In genomic region chr5:150195514-150196210, GRCm38 (mm10) we compare ENCODE assay signal across 7 mouse cellular contexts.
DNase-seq lines count a peak whose midpoint lies in the region; ATAC-seq and TF ChIP-seq lines count a peak whose summit lies in the region.

No protein-coding gene starts in this region.

- 2% methylated on average over 22 of the region's 22 CpGs for WGBS in bone marrow, adult 2 months
- WGBS in embryonic facial prominence, embryonic 13.5 days, result 3% methylated on average over 22 of the region's 22 CpGs
- 5% methylated on average over 22 of the region's 22 CpGs for WGBS in limb, embryonic 10.5 days
- 7% methylated on average over 22 of the region's 22 CpGs for WGBS in midbrain, embryonic 11.5 days
- WGBS in small intestine, adult 2 months, result 3% methylated on average over 22 of the region's 22 CpGs

- DNase-seq in heart, adult 18-20 months, result peak; percentile 90 to 93
- peak; percentile 59 for DNase-seq in kidney, adult 11 months
- peak; percentile 76 for DNase-seq in limb, embryonic 10.5 days (ENCODE audit: low spot score)
- peak; percentile 91 for DNase-seq in midbrain, embryonic 11.5 days (ENCODE audit: low spot score, missing footprints)

- H3K27me3 ChIP-seq in embryonic facial prominence, embryonic 13.5 days, result peaks cover 5% of the 10 kb centered on the region; the same call in 1 of the 2 replicates
- peaks cover 10% of the 10 kb centered on the region; the same call in 1 of the 2 replicates for H3K27me3 ChIP-seq in limb, embryonic 10.5 days (ENCODE audit: low read depth, poor library complexity, severe bottlenecking)
- no peaks in the 10 kb centered on the region for H3K27me3 ChIP-seq in midbrain, embryonic 11.5 days (ENCODE audit: control insufficient read depth, insufficient read depth, low read length)
- no peaks in the 10 kb centered on the region for H3K27me3 ChIP-seq in small intestine, adult 2 months (ENCODE audit: control insufficient read depth, insufficient read depth, low read length)

- peak overlapping the region; percentile 49; the same call in 1 of the 2 replicates for H3K9ac ChIP-seq in embryonic facial prominence, embryonic 13.5 days
- peak overlapping the region; percentile 49; the same call in 1 of the 2 replicates for H3K9ac ChIP-seq in midbrain, embryonic 11.5 days (ENCODE audit: low read length)

- TF ChIP-seq CTCF in bone marrow, adult 2 months (IDR thresholded peaks at IDR 0.05; ENCODE audit: control insufficient read depth, insufficient read depth, low read length), result no peak
- TF ChIP-seq CTCF in small intestine, adult 2 months (IDR thresholded peaks at IDR 0.05; ENCODE audit: extremely low read depth, insufficient read length, insufficient replicate concordance, low read depth, low read length), result no peak

- H3K4me3 ChIP-seq in bone marrow, adult 2 months (replicated peaks; ENCODE audit: control insufficient read depth, low read depth, low read length), result peak overlapping the region; percentile 66
- H3K4me3 ChIP-seq in embryonic facial prominence, embryonic 13.5 days, result peak overlapping the region; percentile 42
- peak overlapping the region; percentile 52 for H3K4me3 ChIP-seq in limb, embryonic 10.5 days
- peak overlapping the region; percentile 28 for H3K4me3 ChIP-seq in midbrain, embryonic 11.5 days (ENCODE audit: low read depth, low read length)
- H3K4me3 ChIP-seq in small intestine, adult 2 months (ENCODE audit: low read depth, low read length), result peak overlapping the region; percentile 60

- no peaks in the 10 kb centered on the region; the same call in 1 of the 2 replicates for H3K9me3 ChIP-seq in embryonic facial prominence, embryonic 13.5 days
- H3K9me3 ChIP-seq in limb, embryonic 10.5 days (replicated peaks), result no peaks in the 10 kb centered on the region; the same call in 1 of the 2 replicates
- H3K9me3 ChIP-seq in midbrain, embryonic 11.5 days (ENCODE audit: control insufficient read depth, low read length), result no peaks in the 10 kb centered on the region

- H3K36me3 ChIP-seq in embryonic facial prominence, embryonic 13.5 days, result no peaks in the 10 kb centered on the region
- H3K36me3 ChIP-seq in limb, embryonic 10.5 days, result no peaks in the 10 kb centered on the region
- H3K36me3 ChIP-seq in midbrain, embryonic 11.5 days (ENCODE audit: control insufficient read depth, insufficient read depth, low read length), result no peaks in the 10 kb centered on the region
- no peaks in the 10 kb centered on the region for H3K36me3 ChIP-seq in small intestine, adult 2 months (ENCODE audit: control insufficient read depth, insufficient read depth, low read length)

- 0 out of 2 replicates have a peak, but pooled peaks have one; percentile 43 for ATAC-seq in embryonic facial prominence, embryonic 13.5 days (ENCODE audit: insufficient number of reproducible peaks, insufficient read depth, low FRiP score, low TSS enrichment, low read depth)
- ATAC-seq in midbrain, embryonic 11.5 days (ENCODE audit: low FRiP score), result peak; percentile 78

- TF ChIP-seq POLR2A in bone marrow, adult 2 months (IDR thresholded peaks at IDR 0.05; ENCODE audit: borderline replicate concordance, control insufficient read depth, low read depth, low read length), result peak; percentile 24; the same call in 1 of the 2 replicates
- no peak for TF ChIP-seq POLR2A in small intestine, adult 2 months (IDR thresholded peaks at IDR 0.05; ENCODE audit: low read depth, low read length)

- H3K4me2 ChIP-seq in embryonic facial prominence, embryonic 13.5 days, result peak overlapping the region; percentile 71
- H3K4me2 ChIP-seq in midbrain, embryonic 11.5 days, result peak overlapping the region; percentile 61

- peaks cover 2% of the 10 kb centered on the region for H3K4me1 ChIP-seq in bone marrow, adult 2 months (ENCODE audit: control insufficient read depth, insufficient read depth, low read length)
- H3K4me1 ChIP-seq in embryonic facial prominence, embryonic 13.5 days, result peaks cover 22% of the 10 kb centered on the region
- H3K4me1 ChIP-seq in limb, embryonic 10.5 days, result peaks cover 8% of the 10 kb centered on the region
- H3K4me1 ChIP-seq in midbrain, embryonic 11.5 days (ENCODE audit: control insufficient read depth, insufficient read depth, low read length), result 0 out of 2 replicates have a peak, but pooled peaks cover 3% of the 10 kb centered on the region
- no peaks in the 10 kb centered on the region for H3K4me1 ChIP-seq in small intestine, adult 2 months (ENCODE audit: control insufficient read depth, insufficient read depth, insufficient read length, low read length)

- H3K27ac ChIP-seq in bone marrow, adult 2 months (ENCODE audit: control insufficient read depth, insufficient read depth, low read depth, low read length, poor library complexity), result peak overlapping the region; percentile 80
- peak overlapping the region; percentile 44 for H3K27ac ChIP-seq in embryonic facial prominence, embryonic 13.5 days
- H3K27ac ChIP-seq in limb, embryonic 10.5 days, result no peak overlapping the region
- H3K27ac ChIP-seq in midbrain, embryonic 11.5 days (ENCODE audit: low read depth, low read length), result no peak overlapping the region
- H3K27ac ChIP-seq in small intestine, adult 2 months (ENCODE audit: insufficient read depth, low read depth, low read length), result peak overlapping the region; percentile 74

Comparison
In these comparisons a context has a peak if more than half of its experiments do, and no peak if none do; other contexts are left out.
1. H3K27ac ChIP-seq: peak in bone marrow, adult 2 months (single experiment), embryonic facial prominence, embryonic 13.5 days (single experiment) and small intestine, adult 2 months (single experiment); none in limb, embryonic 10.5 days (single experiment) and midbrain, embryonic 11.5 days (single experiment).
2. Peak in every context shown above with its lines, with median percentiles within 50 percentile points of each other: H3K4me3 ChIP-seq and DNase-seq.